Mouse (Mus musculus): ENCODE measurements around the gene Tspo.

The Tspo gene

GRCm38 (mm10) chr15:83583419-83584156, 20.2 kb downstream of the Tspo start:
- DNase-seq (ENCODE audit: low read depth) = peak; percentile 43

GRCm38 (mm10) chr15:83584741-83585220, 21.4 kb downstream of the Tspo start:
- no peak for DNase-seq (ENCODE audit: low read depth)

- no peak for DNase-seq (ENCODE audit: low read depth)
These were observed 27.4 kb downstream of the Tspo start for GRCm38 (mm10) chr15:83590841-83591240.

GRCm38 (mm10) chr15:83591758-83592157, 28.4 kb downstream of the Tspo start:
- no peak for DNase-seq (ENCODE audit: low read depth)

GRCm38 (mm10) chr15:83592260-83593188, 29.1 kb downstream of the Tspo start:
- no peak for DNase-seq (ENCODE audit: low read depth)

- DNase-seq (ENCODE audit: low read depth) = no peak
These were observed 29.8 kb downstream of the Tspo start for GRCm38 (mm10) chr15:83593189-83593585.

GRCm38 (mm10) chr15:83593702-83594512, 30.5 kb downstream of the Tspo start:
- peak; percentile 52 for DNase-seq (ENCODE audit: low read depth)

- peak; percentile 92 for DNase-seq (ENCODE audit: low read depth)
These were observed 31.3 kb downstream of the Tspo start, which contains the start of gene Ttll12 for GRCm38 (mm10) chr15:83594513-83595363. Ttll12 (minus strand) TSS chr15:83595157.

- DNase-seq (ENCODE audit: low read depth) = no peak
These were observed 31.9 kb downstream of the Tspo start for GRCm38 (mm10) chr15:83595364-83595711.

- no peak for DNase-seq (ENCODE audit: low read depth)
These were observed 33.4 kb downstream of the Tspo start for GRCm38 (mm10) chr15:83596833-83597232.

- DNase-seq (ENCODE audit: low read depth) = peak; percentile 50
These were observed 37.8 kb downstream of the Tspo start for GRCm38 (mm10) chr15:83601185-83601584.

GRCm38 (mm10) chr15:83602372-83603045, 39.1 kb downstream of the Tspo start:
- peak; percentile 84 for DNase-seq (ENCODE audit: low read depth)

- no peak for DNase-seq (ENCODE audit: low read depth)
These were observed 39.6 kb downstream of the Tspo start for GRCm38 (mm10) chr15:83603046-83603396.

- peak; percentile 19 for DNase-seq (ENCODE audit: low read depth)
These were observed 40.0 kb downstream of the Tspo start for GRCm38 (mm10) chr15:83603426-83603825.

GRCm38 (mm10) chr15:83606216-83606615, 42.8 kb downstream of the Tspo start:
- DNase-seq (ENCODE audit: low read depth) = no peak

GRCm38 (mm10) chr15:83606700-83607099, 43.3 kb downstream of the Tspo start:
- no peak for DNase-seq (ENCODE audit: low read depth)

- DNase-seq (ENCODE audit: low read depth) = peak; percentile 87
These were observed 43.9 kb downstream of the Tspo start for GRCm38 (mm10) chr15:83607115-83607802.

GRCm38 (mm10) chr15:83615245-83615644, 51.9 kb downstream of the Tspo start:
- no peak for DNase-seq (ENCODE audit: low read depth)

Data from induced T-regulatory cell, adult 2 months (primary cell).